Mouse (Mus musculus) adipocyte (in vitro differentiated cells): ENCODE data around the gene Cpa1.

Source experiments
- DNase-seq: peaks from one replicate; pipeline ENCODE4 v3.0.0-alpha.2; 2016; ENCODE audit warnings: low spot score

Cpa1 gene

DNA sequence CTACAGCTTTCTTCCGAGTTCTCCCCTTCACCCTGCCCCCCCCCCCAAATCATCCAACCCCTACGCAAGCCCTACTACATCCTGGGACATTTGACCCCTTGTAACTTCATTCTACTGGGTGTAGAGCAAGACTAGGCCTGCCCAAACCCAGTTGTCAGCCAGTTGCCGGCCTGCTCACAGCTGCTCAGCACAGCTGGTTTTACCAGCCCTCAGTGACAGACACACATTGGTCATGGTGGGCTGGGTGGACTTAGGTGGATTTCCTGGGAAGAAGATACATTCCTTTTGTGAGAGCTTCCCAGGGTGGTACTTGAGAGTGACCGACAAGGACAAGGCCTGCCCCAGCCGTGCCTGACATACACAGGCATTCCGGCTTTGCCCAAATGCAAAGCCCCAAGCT is 18.0 kb upstream of the Cpa1 start:
- DNase-seq = no peak

DNA sequence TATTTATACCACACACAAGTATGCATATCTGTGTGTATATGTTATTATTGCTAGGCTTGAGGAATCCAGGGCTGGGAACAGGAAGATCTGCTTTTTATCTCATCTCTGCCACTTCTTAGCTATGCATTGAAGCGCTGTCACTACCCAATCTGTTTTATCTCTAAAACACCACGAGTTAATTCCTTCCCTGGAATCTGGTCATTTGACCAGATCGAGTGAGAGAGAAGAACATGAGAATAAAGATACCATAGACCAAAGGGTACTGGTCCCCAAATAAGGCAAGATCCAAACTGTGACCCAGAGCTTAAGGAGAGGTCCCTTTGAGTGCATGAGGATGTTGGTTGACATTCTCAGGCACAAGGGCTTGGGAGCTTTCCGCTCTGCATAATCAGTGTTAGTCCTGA is 17.0 kb upstream of the Cpa1 start:
- no peak for DNase-seq

DNA sequence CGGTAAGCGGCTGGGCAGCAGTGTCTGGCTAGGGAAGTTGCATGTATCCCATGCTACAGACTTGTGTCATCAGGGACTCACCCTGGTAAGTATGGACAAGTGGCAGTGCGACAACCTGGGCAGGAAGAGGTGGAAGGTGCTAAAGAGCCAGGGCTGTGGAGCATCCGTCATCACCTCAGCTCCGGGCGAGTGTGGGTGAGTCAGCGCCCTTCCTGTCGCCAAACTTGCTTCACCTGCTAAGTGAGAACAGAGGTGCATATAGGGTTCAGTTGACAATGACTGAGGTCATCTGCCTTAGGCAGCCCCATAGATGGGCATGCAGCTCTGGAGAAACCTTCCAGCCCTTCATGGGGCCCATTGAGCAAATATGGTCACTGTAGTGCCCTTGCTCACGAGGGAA is 14.3 kb upstream of the Cpa1 start:
- DNase-seq = no peak

DNA sequence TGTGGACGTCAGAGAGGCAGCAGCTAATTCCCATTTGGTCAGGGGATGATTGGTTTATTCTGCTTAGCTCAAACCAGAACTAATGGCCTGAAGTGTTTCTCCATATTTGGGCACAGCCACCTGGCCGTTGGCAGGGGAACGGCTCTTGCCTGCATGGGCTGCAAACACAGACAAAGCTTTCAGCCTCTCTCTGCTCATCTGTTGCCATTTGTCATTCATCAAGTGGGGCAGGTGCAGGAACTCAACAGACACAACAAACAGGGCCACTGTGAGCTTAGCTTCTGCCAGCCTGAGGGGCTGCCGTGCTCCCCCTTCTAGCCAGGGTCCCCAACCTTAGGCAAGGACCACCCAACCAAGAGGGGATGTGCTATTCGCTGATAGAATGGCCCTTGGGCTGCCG is 10.9 kb upstream of the Cpa1 start:
- no peak for DNase-seq

DNA sequence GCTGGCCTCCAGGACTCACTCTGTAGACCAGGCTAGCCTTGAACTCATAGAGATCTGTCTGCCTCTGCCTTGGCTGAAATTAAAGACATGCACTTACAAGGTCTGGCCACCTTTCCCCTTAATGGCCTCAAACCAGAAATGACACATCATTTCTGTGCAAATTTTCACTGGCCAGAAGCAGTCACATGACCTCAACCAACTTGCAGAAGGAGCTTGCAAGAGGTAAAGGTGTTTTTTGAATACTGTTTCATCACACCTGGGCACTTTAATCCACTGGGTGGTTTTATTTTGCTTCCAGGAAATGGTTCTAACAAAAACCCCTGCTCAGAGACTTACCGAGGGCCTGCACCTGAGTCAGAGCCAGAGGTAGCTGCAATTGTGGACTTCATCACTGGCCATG is 9.0 kb upstream of the Cpa1 start:
- DNase-seq = no peak

DNA sequence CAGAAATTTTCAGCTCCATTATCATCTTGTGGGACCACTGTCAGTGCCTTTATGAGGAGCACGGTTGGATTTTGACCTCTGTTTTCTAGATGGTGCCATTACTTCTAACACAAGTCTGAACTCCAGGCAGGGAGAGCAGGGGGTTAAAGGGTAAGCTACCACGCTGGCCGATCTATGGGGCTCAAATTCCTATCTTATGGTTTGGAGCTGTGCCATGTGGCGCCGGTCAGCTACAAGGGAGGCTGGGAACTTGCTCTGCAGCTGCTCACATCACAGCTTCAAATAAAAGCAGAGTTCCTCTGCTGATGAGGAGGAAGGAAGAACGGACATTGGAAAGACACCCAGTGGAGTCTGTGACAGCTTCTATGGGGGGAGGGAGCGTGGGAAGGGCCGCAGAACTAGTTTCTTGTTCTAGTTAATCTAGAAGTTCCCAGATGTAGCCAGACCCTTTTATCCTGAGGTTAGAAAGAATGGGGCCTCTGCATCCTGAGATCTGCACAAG is 3.6 kb upstream of the Cpa1 start:
- no peak for DNase-seq

DNA sequence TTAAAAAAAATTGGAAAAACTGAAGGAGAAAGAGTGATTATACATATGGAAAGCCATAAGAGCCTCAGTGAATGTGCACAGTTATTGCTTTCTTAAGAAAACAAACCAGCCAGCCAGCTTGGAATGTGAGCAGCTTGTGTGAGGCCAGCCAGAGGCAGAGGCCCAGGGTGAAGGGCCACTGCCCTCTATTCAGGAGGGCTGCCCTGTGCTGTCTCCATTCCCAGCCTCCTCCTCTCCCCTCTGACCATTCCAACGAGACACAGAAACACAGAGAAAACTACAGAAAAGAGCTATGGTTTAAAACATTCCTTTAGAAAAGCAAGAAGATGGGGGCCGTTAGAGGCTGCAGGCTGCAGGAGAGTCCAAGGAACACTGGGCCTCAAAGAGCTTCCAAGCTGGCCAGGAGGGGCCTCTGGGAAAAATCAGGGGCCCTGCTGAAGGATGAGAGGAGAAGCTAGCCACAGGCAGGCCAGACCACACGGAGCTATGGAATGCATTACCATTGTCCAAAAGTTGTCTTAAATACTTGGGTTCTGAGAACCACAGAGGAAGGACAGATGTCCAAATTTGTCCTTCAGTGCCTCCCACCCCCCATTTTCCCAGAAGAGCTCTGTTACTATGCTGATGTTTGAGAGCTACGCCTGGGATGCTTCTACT is 2.7 kb upstream of the Cpa1 start:
- DNase-seq = peak; percentile 83

DNA sequence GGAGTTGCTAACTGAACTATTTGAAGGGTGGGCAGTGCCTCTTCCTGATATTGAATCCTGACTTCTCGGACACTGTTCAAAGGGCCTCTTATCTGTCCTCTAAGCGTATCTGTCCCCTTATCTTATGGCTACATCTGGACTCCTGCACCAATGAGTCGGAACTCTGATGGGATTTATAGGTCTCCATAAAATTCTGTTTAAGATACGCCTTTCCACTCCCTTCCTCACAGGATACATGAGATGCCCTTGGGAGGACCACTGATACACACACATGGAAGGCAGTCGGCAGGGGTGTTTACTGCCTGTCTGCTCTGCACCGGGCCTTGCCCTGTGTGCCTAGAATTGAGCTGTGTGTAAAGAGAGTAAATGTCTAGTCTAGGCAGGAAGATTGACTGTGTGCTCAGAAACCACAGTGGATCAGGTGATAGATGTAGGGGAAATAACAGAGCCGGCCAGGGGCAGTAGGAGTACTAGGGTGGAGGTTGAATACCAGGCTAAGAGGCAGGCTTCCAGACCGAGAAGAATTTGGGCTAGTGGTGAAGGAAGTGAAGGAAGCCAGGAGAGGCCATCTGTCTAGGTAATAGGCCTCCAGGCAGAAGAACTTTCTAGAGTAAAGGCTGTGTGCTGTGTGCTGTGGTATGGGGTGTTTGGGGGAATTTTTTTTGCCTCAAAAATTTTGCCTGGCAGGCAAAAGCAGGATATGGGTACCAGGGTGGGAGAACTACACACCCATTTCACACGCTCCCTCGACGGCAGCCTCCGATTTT is 4.9 kb downstream of the Cpa1 start:
- DNase-seq = peak; percentile 99

DNA sequence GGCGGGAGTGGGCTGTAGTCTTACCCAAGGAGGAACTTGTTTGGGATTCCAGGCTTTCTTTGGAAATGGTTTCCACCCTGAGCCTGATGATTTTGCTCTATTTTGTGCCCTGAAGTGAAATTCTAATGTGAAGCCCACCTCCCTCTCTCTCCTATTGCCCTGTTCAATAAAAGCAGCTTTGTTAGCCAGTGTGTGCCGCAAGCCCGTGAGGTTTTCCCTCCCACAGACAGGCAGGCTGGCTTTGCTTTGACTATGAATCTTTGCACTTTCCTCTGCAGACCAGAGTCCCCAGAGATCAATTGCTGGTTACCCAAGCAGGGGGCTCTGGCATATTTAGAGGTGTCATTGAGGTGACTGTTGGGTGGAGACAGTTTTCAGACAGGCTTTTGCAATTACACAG is 5.4 kb downstream of the Cpa1 start:
- DNase-seq = peak; percentile 83

DNA sequence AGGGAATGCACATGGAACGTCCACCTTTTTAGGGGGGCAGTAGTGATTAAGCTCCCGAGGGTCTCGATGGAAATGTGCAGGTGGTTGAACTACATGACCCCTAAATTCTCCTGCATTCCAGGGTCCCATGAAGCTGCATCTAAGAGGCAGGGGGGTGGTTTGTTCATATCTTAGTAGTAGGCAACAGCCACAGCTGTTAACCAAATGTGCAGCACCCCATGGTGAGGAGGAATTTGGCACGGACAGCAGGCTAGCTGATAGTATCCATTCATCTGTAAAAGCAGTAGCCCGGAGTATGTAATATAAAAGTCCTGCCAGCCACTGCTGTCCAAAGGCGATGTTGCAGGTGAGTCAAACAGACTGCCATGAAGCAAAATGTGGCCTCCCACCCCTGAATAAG is 6.4 kb downstream of the Cpa1 start:
- DNase-seq = no peak

DNA sequence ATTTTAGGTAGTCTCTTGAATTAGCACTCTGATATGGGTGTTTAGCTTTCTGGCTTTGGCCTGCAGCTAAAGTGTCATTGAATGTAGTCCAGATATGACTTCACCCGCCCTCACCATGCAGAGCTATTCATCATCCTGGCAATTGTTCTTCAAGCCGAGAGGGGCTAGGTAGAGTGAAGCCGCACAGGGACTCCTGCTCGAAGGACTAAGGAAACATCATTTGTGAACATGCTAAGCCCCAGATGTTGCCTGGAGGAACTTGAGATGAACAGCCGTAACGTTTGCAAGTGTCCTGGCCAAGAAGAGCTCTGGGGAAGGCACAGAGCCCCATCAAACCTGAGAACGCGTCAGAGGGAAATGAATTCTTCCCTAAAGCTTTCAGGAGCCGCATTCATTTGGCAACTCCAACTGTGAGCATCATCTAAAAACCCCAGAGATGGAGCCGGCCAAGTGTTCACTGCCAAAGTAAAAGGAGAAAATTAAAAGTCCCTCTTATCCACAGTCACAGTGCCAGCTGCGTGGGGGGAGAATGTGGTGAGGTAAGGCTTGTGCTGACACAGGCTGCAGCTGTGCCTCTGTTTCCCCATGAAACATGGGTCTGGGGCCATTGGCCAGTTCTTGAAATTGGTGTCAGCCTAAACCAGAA is 10.8 kb downstream of the Cpa1 start:
- no peak for DNase-seq

DNA sequence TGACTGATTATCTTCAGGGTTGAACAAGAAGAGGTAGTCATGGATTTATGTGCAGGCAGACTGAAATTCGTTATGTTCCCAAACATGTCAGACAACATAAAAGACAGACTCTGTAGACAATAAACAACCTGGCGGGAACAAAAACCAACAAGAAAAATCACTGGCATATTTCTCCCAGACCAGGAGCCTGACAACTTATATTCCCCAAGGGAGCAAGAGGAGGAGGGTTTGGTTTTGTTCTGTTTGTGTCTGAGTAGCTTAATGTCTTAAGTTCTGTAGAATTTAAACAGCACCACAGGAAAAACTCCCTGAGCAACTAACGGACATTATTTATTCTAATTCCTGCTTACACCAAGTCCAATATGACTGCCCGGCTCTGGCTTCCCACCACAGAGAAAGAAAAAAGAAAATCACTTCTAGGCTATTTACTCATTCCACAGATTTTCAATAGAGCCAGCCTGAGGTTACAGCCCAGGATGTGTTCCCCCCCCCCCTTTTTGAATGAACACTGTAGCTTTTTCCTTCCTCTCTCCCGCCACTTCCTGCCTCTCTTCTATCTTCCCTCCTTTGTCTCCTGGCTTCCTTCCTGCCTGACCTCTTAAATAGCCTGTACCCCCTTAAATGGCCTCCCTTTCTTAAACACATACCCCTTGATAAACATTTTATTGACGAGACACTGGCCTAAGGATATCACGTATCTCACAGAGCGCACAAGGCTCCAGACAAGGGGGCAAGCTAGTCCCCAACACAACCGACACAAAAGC is 13.6 kb downstream of the Cpa1 start:
- peak; percentile 51 for DNase-seq

DNA sequence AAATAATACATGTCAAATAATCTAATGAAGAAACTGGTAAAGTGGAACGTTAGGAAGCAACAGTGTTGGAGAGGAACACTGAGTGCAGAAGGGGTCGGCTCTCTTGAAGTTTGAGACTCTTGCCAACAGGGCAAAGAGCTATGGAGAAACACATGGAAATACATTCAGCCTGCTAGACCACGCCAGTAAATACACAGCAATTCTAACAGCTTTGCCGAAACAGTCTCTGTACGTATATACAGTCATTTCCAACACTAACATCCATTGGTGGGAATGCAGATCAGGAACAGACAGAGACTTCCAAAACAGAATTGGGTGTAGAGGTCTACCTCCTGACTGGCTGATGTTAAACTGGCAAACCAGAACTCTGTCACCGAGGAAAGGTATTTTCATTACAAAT is 14.5 kb downstream of the Cpa1 start:
- peak; percentile 52 for DNase-seq

DNA sequence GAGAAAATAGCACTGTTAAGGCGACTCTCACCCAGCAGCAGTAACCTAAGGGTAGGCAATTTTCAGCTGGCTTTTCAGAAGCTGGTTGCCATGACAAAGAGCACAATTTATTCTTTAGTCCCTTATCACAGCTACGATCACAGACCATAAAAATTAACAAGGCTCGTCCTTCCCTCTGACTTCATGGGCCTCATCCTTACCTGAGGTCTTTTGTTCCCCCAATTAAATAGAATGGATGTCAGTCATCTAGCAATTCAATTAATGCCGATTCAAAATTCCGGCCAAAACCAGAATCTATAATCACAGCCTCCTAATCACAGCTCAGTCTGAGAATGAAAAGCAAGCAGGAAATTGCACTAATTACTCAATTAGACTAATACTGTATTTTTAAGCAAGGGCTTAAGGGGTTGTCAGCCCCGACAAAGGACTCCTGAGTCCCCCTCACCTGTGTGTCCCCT is 15.4 kb downstream of the Cpa1 start:
- no peak for DNase-seq

DNA sequence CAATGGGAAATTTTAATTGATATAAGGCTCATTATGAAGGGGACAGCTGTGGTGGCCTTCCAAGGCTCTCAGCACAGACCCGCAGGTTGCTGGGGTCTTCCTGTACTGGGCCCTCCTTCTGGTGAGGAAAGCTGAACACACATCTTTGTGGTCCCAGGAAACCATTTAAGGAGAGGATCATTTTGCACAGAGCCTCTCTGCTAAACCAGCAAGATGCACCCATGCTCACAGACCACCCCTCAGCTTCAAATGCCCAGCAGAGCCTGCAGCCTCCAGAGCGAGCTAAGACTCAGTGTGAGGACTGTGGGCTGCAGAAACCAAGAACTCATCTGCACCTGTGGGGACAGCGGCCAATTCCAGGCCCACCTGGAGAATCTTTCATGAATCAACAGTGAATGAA is 15.9 kb downstream of the Cpa1 start:
- DNase-seq = no peak

DNA sequence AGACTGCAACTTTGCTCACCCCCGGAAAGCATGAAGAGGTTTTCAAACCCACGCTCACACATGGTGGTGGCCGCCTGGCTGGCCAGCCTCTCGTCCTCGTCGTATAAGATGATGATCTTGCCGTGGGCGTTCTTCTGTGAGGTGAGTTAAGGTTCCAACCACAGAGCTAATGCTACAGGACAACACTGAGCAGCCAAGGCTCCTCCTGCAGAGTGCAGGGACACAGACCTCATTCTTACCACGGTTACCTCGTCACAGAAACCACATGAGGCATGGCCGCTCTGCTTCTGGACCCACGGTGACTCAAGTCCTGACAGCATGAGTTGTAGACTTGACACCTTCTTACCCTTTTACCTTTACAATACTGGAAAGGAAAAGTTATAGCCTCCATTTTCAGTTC is 18.3 kb downstream of the Cpa1 start:
- no peak for DNase-seq

DNA sequence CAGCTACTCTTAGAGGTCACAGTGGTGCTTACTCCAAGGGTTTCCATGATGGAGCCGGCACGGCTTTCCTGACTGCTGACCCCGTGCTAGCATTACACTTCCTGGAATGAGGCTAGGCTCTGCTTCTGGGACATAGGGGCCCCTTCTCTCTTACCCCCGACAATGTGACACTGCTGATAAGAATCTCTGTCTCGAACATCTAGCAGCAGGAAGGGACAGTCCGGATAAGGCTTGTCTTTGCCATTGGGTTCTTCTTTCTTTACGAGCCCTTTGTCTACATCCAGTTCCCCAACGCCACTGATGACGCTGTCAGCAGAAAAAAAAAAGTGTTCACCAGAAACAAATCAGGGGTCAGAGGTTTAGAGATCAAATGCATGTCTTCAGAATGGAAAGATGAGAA is 19.6 kb downstream of the Cpa1 start:
- no peak for DNase-seq

DNA sequence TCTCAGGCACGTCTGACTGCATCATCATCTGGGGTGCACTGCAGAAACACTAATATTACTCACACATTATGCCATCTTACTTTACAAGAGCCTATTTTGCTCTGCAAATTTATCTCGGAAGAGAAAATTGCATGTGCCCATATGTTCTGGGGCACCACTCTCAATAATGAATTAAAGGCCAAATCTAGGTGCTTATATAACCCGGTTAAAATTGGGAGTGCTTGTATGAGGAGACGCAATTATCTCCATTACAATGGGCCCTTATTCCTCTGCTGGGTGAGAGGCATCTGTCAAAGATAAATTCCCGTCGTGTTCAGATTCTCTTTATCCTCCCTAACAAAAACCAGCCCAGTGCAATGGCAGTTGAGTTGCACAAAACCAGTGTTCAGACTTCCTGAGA is 25.8 kb downstream of the Cpa1 start:
- DNase-seq = no peak

DNA sequence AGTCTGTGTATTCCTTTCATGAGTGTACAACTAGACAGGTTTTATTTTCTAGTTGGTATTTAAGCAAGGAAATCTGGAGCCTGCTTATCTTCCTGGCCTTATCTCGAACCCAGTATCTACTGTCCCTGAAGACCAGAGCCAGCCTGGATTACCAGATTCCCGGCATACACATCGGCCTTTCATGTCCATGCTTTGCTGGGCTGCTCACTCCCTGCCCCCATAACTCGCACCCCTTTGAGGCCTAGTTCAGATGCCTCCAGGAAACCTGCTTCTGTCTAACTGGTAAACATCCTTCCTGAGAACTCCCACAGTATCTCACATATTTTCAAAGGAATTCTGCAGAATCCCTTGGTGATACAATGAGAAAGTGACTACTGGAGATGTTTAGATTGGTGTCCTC is 26.3 kb downstream of the Cpa1 start:
- DNase-seq = no peak

DNA sequence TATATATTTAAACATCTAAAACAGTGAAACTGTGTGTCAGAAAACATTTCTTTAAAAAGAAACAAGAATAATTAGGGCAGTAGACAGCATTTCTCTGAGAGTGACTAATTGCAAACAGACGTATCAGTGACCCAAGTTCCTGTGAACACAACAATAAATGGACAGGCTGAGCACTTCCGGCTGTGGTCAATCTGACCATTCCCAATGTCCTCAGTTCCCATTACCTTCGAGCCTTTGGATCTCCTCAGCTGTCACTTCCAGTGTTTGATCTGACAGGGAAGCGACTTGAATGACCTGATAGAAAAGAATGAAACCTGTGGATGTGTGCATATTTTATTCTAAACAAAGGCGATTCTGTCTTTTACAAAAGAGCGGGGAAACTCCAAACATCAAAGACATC is 27.0 kb downstream of the Cpa1 start:
- no peak for DNase-seq

DNA sequence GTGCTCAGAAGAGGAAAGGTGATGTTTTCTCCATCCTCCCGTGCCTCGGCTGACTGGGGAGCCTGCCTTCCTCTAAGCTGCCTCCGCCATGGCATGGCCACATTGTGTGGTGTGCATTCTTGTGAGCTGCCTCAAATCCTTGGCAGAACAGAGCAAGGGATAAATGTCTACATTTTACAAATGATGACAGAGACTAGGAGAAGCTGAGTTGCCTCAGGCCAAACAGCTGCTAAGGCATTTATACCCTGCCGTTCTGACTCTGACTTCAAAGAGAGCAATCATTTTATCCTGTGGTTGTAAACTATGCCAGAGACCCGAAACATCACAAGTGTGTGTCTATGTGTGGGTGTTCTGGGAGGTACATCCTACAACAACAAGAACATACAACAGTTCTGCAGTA is 28.6 kb downstream of the Cpa1 start:
- DNase-seq = no peak

DNA sequence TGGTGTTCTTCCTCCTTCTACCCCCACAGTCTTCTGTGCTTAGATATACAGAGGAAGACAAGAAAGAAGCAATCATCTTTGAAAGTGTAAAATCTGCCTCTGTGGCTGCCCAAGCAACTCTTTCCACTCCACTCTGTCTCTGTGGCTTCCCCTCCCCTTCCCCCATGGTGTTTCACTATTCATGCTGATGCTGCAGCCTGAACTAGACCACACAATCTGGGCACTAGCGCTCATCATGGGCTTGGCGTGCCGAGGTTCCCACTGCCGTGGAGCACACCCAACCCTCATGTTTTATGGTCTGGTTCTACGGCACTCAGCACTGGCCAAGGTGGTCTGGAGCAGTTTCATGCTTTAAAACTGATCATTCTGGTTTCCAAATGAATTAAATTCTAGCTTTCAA is 32.7 kb downstream of the Cpa1 start:
- no peak for DNase-seq
